Mouse (Mus musculus): ENCODE data around the gene Itgb3bp. TPM values are rescaled to one million over a fixed set of nuclear protein-coding genes. Genes with fewer than 3 reads are reported as not detected.
A peak's percentile ranks its signal among the peaks of the same experiment; 100 is the strongest.

The Itgb3bp gene
- total RNA-seq (2021): 1 to 10 TPM; 4.4 to 6.0 TPM

DNA sequence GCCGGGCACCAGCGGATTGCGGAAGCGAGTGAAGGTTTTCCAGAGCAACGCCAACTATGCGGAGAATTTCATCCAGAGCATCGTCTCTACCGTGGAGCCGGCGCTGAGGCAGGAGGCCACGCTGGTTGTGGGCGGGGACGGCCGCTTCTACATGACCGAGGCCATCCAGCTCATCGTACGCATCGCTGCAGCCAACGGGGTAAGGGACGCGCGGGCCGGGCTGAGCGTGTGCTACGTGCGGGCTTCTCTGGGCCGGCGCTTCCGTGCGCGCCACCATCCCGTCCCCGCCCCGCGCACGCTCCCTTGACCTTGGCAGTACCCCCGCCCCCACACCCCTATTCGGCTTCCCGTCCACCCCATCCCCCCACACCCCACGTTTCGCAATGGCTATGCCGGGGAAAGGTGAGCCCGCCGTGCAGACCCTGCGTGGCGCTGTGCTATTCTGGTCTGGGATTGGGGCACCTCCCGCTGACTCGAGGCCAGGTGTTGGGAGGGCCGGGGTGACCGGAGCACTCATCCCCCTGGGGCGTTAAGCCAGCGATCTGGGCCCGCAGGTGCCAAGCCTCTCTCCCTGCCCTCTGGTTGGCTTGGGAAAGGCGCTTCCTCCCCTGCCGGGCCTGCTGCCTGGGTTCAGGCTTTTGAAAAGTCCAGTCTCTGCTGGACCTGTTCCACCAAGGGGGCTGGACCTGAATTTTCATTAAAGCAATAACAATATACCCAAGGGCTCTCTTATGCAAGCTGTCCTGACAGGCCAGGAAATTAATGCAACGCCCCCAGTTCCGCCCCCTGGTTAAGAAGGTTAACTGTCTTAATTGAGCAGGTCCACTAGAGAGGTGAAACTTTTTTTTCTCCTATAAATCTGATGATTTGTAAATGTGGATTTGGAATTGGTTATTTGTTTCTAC is at the start of gene Itgb3bp:
TSS of gene Itgb3bp (minus strand) at position 201 of the 905 bp plus-strand sequence.
- DNase-seq: peak; percentile 74 to 81

DNA sequence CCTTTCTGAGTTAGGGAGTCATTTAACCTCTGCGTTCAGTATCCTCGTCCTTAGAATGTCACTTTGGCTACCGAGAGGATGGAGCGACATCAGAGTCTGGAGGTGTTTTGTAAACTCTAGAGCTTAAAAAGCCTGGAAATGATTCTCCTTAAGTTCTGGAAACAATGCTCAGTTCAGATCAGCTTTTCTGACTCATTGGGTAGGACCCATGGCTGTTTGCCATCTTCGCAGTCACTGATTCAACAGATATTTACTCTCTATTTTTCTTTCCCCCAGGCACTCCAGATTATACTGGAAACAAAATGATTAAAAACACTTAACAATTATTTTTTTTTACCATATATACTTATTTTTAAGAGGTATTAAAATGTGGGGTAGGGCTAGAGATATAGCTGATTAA is 49.7 kb upstream of the Itgb3bp start:
- no peak for DNase-seq

DNA sequence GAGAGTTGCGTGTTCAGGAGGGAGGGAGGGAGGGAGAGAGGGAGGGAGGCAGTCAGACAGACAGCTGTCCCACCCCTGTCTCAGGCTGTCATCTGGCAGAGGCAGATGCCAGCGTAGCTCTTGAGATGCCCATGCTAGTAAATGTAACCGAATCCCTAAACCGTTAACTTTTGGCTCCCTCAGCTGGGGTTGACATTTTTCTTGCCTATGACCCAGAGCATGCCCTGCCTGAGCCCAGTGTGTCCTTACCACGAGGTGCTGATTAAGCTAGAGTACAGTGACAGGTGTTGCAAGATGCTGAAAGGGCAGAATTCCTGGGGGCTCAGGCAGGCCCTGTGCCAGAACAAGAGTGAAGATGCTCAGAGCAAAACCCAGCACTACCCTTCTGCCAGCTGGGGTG is 44.8 kb upstream of the Itgb3bp start:
- DNase-seq: no peak

DNA sequence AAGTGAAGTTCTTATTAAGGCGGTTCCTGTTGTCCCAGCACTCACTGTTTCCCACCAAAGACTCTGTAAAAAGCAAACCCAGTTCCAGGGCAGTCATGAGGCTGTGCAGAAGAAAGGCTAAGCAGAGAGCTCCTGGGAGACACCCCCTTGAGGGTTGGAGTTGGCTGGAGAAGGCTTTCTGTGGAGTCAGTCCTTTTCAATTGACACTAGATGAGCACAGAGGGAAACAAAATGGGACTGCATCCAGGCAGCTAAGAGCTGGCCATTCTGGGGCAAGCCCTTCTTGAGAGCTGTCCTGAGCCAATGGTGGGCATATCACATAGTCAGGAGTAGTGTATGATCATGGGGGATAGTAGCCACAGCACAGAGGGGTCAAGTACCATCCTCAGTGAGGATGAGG is 44.3 kb upstream of the Itgb3bp start:
- DNase-seq: no peak

DNA sequence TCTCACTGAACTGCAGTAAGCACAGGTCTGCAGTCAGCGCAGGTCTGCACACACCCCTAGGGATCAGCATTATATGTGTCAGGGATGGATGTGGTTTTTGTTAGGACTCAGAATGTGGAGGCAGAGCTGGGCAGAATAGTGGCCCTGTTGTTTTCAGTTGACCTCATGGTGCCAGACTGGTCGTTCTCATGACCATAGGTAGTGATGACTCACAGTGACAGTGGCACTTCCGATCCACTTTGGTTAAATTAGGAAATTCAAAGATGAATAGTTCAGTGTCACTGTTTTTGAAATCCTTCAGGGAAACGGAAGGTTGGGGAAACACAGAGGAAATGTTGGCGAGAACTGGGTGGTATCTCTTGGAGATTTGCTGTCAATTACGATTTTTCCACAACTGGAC is 43.3 kb upstream of the Itgb3bp start:
- DNase-seq: no peak

DNA sequence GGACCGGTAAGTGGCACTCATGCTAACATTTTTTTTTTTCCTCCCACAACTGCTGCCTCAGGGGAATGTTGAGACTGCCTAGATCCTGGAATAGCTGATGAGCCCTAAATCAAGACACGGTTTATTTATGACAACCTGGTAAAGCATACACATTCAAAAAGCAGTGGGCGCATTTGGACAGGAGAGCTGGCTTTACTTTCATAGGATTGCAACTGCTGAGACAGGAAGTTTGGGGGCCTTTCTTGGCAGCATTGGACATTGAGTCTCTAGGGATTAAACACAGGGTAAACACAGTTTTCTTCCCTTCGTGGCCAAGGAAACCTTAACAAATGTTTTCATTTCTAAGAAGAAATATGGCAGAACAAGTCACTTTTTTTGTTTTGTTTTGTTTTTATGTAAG is 40.5 kb upstream of the Itgb3bp start:
- no peak for DNase-seq

DNA sequence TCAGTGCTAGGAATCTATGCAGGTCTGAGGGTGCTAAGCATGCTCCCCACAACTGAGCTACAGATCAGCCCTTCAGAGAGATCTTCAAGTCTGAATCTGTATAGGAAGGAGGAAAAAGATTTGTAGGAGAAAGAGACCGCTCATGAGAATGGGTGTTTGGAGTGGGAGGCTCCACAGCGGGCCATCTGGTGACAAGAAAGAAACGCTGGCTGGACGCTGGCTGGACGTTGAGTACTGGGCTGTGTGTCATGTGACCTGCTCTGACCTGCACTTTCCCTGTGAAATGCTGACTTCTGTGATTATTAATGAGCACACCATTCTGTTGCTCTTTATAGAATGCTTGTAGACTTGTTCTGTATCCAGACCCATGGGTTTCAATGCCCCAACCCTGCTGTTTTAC is 39.7 kb upstream of the Itgb3bp start:
- no peak for DNase-seq

DNA sequence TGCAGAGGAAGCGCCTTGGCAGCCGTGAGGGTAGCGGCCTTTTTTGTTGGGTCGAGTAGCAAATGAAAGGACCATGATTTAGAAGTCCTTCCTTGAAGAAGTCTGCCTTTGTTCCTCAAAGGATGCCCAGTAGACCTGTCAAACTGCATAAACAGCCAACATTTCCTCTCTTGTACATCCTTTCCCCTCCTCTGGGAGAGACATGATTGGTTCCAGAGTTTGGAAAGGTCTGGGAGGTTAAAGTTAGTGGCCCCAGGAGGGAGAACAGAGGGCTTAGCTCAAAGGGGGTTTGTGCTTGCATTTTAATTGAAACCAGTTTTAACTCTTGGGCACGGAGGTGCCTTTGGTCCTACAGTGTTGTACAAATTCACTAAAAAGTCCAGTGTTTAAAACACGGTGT is 36.9 kb upstream of the Itgb3bp start:
- DNase-seq: no peak

DNA sequence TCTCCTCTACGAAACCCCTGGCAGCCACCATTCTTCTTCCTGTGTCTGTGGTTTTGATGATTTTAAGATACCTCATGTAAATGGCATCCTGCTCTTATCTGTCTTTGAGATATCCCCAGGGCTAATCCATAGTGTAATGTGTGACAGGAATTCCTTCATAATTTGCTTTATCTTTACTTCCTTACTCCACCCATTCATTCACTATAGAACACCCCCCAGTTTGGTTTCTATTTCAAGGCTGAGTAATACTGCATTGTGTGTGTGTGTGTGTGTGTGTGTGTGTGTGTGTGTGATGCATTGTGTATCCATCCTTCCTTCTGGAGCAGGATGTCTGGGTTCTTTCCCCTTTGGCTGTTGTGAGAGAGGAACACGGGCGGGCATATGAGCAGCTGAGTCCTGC is 29.7 kb upstream of the Itgb3bp start:
- DNase-seq: no peak

DNA sequence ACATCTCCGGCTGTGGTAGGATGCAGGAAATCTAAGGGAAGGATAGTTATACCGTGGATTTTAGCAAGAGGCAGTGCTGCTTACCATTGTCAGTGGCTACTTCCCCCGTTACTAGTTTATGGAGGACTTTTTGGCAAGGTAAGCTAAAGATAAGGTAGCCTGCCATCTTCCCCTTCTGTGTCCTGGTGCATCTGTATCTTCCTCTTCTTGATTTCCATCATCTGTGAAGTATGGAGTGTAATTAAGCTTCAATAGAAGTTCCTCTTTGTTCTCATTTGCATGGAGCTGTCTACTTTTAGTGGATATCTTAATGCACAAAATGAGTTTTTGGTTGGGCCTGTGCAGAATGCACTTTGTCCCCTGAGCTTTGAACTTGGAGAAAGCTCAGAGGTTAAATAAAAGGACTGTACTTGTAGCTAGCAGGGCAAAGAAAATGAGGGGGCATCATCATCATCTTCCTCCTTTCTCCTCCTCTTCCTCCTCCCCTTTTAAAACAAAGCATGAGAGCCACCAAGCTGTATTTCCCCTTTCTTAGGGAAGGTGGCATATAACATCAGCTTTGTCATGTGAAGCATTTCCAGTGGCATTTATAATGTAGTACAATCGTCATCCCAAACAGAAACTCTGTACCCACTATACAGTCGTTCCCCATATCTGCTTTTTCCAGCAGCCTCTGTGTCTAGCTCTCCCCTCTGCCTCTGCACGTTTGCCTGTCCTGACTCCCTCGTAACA is 28.6 kb upstream of the Itgb3bp start:
- no peak for DNase-seq

DNA sequence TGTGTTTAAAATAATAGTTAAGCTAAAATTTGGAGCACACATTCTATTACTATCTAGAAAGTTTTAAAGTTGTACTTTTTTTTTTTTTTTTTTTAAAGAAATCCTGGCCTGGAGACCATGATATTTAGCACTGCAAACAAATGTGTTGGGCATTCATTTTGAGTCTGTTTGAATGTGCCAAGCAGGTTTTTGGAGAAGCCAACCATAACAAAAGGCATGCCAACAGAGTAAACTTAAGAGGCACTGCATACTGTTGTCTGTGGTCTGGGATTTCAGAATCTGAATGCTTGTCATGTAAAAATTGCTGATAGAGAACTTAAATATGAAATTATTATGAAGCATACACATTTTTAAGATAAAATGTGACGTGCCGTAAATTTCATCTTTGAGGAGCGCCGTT is 27.6 kb upstream of the Itgb3bp start:
- DNase-seq: no peak

DNA sequence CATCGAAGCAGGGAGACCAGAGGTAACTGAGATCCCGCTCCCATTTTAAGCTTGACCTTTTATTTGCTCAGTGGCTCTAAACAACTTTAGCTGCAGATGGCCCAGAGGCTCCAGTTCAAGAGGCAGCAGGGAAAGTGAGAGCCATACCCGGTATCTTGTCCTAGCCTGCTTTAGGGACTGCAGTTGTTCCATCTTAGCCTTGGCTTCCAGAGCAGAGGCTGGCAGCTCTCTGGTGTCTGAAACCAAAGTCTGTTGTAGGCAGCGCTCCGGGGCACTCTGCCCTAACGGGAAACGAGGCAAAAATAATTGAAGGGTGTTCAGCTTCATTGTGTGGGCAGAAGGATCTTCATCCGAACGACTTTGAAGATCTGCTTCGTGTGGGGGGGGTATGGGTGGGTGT is 25.8 kb upstream of the Itgb3bp start:
- DNase-seq: no peak

DNA sequence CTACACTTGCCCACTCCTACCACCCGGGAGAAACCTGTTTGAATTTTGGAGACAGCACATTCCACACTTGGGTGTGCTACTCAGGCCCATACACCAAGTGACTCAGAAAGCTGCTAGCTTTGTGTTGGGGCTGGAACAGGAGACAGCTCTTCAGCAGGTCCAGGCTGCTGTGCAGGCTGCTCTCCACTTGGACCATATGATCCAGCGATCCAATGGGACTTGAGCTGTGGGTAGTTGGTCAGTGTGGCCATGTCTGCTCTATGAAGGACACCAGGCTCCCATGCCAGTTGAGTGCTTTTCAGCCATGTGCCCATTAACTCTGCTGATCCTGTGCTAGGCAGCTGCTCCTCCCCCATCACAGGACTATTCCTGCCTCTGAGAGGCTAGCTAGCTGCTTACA is 24.3 kb upstream of the Itgb3bp start:
- no peak for DNase-seq

DNA sequence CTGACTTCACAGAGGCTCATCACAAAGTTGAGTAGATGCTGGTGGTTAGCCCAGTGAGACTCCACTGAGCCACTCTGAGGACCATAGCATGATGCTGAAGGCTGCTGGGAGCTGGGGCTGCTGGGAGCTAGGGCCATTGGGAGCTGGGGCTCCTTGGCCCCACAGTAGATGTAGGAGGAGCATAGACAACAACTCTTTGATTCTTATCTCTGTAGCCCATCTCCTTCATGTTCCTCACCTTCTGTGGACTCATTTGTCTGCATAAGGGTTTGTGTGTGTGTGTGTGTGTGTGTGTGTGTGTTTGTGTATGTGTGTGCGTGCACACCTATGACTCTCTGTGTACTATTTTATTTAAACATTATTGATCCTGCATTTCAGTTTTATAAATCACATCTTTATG is 18.3 kb upstream of the Itgb3bp start:
- no peak for DNase-seq

DNA sequence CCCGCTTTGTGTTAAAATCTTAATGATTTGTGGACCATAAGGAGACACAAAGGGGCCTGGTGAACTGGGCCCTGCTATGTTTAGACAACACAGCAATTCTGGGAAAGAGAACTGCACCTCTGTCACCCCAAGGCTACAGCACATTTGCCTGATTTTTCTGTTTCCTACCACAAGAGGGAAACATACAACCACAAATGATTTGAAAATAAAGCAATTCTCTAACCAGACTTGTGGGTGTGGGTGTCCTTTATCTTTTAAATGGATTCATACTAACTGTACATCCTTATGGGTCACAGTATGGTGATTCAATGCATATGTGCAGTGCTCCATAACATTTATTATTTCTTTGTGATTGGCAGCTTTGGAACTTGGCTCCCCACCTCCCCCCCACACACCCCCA is 17.6 kb upstream of the Itgb3bp start:
- no peak for DNase-seq

DNA sequence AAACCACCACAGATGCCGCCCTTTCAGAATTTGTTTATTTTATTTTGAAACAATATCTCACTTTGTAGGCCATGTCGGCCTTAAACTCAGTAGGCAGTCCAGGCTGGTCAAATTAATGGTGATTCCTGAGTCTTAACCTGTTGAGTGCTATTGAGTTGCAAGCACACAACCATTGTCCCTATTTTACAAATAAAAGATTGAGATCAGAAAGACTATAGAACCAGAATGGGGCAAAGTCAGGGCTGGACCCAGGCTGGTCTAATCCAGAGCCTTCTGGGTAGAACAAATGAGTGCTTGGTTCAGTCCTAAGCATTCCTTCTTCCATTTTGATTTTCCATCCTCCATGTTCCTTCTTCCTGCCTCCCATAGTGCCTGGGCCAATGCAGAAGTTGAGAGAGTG is 16.9 kb upstream of the Itgb3bp start:
- no peak for DNase-seq

DNA sequence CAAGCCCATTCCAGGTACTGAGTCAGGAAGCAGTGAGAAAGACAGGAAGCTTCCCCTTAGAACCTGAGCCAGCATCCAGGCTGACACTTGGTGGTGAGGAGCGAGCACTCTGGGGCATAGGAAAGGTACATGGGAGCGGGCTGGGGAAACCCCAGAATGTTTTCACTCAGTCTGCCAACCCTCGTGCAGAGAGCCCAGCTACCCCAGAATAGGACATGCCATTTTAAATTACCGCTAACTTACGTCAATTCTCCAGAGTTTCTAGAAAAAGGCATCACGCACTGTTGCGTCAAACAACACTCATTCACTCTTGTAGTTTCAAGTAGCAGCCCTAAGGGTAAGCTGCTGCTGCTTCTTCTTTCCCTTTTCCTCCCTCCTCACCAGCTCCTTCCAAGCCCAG is 15.4 kb upstream of the Itgb3bp start:
- no peak for DNase-seq

DNA sequence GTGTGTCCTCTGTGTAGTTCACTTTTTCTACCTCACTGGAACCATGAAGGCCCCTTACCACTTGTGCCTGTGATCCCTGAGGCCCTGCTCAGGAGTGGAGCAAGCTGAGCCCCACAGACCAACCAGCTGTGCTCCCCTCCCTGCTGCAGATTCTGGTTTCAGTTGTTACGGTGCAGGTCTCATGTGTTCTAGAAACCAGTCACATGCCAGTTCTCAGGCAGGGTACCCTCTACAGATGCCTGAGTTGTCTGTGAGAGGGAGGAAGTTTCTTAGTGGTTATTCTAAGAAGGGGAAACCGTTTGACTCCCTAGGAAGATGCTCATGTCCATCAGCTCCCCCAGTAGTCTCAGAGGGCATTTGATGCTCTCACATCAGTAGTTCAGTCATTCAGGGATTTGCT is 15.0 kb upstream of the Itgb3bp start:
- no peak for DNase-seq

DNA sequence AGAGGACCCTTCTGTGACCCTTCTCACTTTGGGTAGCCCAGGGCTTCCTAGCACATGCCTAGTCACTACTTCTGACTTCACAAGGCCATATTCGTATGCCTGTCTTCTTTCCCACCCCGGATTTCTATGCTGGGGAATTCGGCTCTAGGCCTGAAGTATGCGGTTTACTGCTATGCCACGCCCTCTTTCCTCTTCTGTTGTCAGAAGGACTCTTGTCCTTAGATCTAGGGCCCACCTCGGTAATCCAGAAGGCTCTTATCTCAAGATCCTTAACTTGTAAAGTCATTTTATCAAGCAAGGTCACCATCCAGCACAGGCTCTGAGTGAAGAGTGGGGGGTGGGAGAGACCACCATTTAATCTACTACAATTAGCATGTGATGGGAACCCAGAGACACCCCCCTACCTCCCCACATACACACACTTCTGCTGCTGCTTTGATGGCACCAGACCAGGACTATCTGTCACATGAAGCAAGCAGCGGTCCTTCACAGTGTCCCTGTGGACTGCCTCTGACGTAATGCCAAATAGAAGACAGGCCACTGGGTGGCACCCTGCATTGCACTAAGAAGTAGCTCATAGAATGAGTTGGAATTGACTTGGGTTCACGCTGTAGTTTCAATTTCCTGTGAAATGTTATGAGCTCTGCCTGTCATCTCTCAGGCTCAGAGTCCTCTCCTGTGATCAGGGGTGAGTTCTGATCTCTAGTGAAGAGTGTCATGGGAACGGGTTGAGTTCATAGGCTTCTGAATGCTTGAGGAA is 12.2 kb upstream of the Itgb3bp start:
- DNase-seq: no peak

DNA sequence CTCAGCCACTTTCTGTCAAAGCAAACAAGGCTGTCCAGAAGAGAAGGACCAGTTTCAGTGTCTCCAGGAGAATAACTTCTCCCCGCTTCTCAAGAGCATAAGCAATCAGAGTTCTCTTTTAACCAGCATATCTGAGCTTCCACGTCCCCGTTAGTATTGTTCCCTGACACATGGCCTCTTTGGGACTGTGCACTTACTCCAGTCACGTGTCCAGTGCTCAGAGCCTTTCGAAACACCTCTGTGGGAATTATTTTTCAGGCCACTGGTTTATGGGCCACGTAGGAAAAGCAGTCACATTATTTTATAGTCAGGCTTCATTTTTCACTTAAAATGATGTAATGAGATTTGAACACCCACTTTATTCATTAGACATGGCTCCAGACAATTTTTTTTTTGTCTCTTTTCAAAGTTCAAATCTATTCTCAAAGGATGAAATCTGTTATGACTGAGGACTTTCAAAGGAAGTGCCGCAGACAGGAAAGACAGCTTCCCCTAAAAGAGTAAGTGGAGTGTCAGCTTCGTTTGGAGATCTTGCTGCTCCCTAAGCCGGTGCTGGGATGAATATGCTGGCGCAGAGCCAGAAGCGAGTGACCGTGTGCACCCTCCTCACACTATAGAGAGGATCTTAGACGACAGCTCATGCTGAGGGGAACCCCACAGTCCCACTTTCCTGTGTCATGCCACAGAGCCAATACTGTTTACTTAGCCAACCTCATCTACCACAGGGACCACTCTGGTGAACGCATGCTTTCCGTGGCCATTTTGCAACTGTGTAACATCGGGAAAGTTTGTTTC is 10.3 kb upstream of the Itgb3bp start:
- DNase-seq: no peak

DNA sequence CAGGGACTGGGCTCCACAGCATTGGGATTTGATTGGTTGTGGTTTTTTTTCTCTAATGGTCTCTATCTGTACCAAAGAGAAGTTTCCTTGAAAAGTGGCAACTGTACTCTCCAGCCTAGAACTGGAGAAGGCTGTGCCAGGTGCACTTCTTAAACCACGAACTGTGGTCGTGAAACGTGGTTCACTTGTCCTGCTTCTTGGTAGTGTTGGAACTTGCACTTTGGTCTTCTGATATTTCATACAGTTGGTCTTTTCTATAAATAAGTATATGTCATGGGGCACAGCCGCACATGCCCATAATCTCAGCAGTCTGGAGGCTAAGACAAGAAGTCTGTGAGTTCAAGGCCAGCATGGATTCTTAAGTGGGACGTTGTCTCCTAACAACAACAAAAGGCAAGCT is 6.7 kb upstream of the Itgb3bp start:
- DNase-seq: no peak

DNA sequence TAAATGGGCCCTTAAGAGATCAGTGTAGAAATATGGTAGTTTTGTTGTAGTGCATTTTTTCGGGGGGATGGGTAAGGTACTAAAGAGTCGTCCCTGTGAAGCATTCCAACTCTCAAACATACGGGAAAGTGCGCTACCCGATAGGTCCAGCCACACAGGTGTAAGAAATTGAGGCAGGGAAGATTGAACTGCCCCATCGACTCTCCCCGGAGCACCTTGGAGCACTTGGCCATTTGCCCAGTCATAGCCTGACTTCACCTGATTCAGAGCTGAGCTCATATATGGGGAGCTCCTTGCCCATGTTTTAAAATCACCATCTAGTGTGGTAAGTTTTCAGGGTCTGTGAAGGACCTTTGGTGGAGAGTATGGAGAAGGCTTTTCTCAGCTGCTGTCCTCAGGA is 5.2 kb upstream of the Itgb3bp start:
- no peak for DNase-seq

Data from layer of hippocampus, postnatal 36 days (tissue).